Mouse (Mus musculus): Measurements from ENCODE around the gene Tmem82.

DNA sequence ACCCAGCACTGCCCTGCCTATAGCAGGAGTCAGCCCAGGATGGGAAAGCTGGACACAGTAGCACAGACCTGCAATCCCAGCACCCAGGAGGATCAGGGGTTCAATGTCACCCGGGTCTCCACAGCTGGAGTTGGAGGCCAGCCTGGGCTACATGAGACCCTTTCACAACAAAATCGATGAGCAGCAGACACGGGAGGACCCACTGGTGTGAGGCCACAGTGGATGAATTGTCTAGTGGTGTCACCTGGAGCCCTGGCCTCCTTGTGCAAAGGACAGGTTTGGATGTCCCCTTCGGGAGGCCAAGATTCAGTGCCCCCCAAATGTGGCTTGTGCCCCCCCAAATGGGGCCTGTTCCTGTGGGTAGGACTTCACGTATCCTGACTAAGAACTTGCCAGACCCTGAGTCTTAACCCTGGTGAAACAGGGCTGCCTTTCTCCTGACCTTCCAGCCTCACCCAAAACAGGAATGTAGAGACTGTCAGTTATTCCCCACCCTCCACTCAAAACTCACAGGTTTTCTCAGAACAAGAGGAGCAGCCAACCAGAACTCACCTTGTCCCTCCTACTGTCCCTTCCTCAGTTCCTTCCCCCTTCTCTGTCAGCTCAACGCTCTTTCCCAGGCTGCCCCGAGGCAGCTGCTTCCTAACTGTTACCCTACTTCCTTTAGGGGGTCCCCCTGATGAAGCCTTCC, 45.6 kb downstream of the Tmem82 start:
- TF ChIP-seq CTCF (IDR thresholded peaks at IDR 0.05; ENCODE audit: low read depth, low read length): no peak
- no peak for TF ChIP-seq GATA1 (IDR thresholded peaks at IDR 0.05; ENCODE audit: borderline replicate concordance, low read length)
